Mouse (Mus musculus) limb, embryonic 15.5 days (tissue): ENCODE data around the gene Tnfrsf19. TPM values are rescaled to one million over a fixed set of nuclear protein-coding genes. Genes with fewer than 3 reads are reported as not detected.
A peak's percentile ranks its signal among the peaks of the same experiment; 100 is the strongest.

ENCODE experiments used
- ATAC-seq: fragments of 200-750 bp; cut with Nextera tagmentation; 2 replicates; pipeline ENCODE4 v1.8.0; 2017; ENCODE audit warnings: low read depth, moderate TSS enrichment; ENCODE audit not compliant: insufficient number of reproducible peaks, low FRiP score, low TSS enrichment
- H3K27ac ChIP-seq: fragments of 300-500 bp; sonication (generic); 2 replicates; pipeline ENCODE4 v1.5.1; 2015; ENCODE audit warnings: moderate library complexity, mild to moderate bottlenecking, inconsistent platforms
- H3K27me3 ChIP-seq: fragments of 300-500 bp; sonication (generic); 2 replicates; pipeline ENCODE4 v1.6.1; 2015; ENCODE audit warnings: inconsistent platforms
- H3K36me3 ChIP-seq: fragments of 300-500 bp; sonication (generic); 2 replicates; pipeline ENCODE4 v1.6.1; 2015; ENCODE audit warnings: inconsistent platforms
- H3K4me1 ChIP-seq: fragments of 300-500 bp; sonication (generic); 2 replicates; pipeline ENCODE4 v1.6.1; 2015; ENCODE audit warnings: inconsistent platforms
- H3K4me2 ChIP-seq: fragments of 300-500 bp; sonication (generic); 2 replicates; pipeline ENCODE4 v1.6.1; 2015; ENCODE audit warnings: mild to moderate bottlenecking, inconsistent platforms
- H3K4me3 ChIP-seq: fragments of 300-500 bp; sonication (generic); 2 replicates; pipeline ENCODE4 v1.5.1; 2015; ENCODE audit warnings: mild to moderate bottlenecking, inconsistent platforms
- H3K9ac ChIP-seq: fragments of 300-500 bp; sonication (generic); 2 replicates; pipeline ENCODE4 v1.6.1; 2015; ENCODE audit warnings: inconsistent platforms
- H3K9me3 ChIP-seq: fragments of 300-500 bp; sonication (generic); 2 replicates; pipeline ENCODE4 v1.6.1; 2016; ENCODE audit warnings: inconsistent platforms
- WGBS: fragments of 180-500 bp; shearing (Covaris S2); methylation state at CpG from one replicate; pipeline ENCODE4 v1.1.7; 2015; 5-methylcytosine and 5-hydroxymethylcytosine counted together
- polyA plus RNA-seq: library from polyadenylated mRNA; unstranded; fragments of >200 nt; fragmentation: Nextera tagmentation; extraction: Ambion mirVana; gene quantifications from 2 replicates; pipeline ENCODE4 v1.2.1, GENCODE M21; 2015

Tnfrsf19 gene
- 63.3 and 67.0 TPM in 2 replicates for polyA plus RNA-seq

- H3K9ac ChIP-seq, result peak within 1 kb of the TSS; percentile 37
- ATAC-seq, result peak; percentile 87
- H3K4me2 ChIP-seq, result peak within 1 kb of the TSS; percentile 80
- peak within 1 kb of the TSS; percentile 46 for H3K4me3 ChIP-seq
- H3K36me3 ChIP-seq, result no peaks in the 10 kb centered on the region
- H3K27ac ChIP-seq, result peak within 1 kb of the TSS; percentile 85
- peaks cover 18% of the 10 kb centered on the region for H3K4me1 ChIP-seq
- H3K9me3 ChIP-seq, result no peaks in the 10 kb centered on the region
- WGBS, result under 1% methylated on average over 38 of the region's 38 CpGs
- no peaks in the 10 kb centered on the region for H3K27me3 ChIP-seq
Observed at GRCm38 (mm10) chr14:61046091-61046681, at the start of gene Tnfrsf19. TSS of gene Tnfrsf19 (minus strand) at chr14:61046490.

- Histone ChIP-seq H3K27ac (no peak overlapping the region), H3K27me3 (no peaks in the 10 kb centered on the region), H3K9ac (no peak overlapping the region), H3K4me1 (no peaks in the 10 kb centered on the region), H3K9me3 (no peaks in the 10 kb centered on the region), H3K36me3 (no peaks in the 10 kb centered on the region), H3K4me2 (no peak overlapping the region), H3K4me3 (no peak overlapping the region)
- WGBS, result 72% methylated on average over 3 of the region's 3 CpGs
- ATAC-seq, result no peak
Observed at GRCm38 (mm10) chr14:61092073-61092472, 45.8 kb upstream of the Tnfrsf19 start.

- H3K27ac ChIP-seq, result no peak overlapping the region
- WGBS, result 57% methylated on average over 5 of the region's 5 CpGs
- no peak for ATAC-seq
Observed at GRCm38 (mm10) chr14:61090955-61091354, 44.7 kb upstream of the Tnfrsf19 start.

GRCm38 (mm10) chr14:61088187-61088586, 41.9 kb upstream of the Tnfrsf19 start:
- H3K27me3 ChIP-seq, result no peaks in the 10 kb centered on the region
- no peak for ATAC-seq

More at GRCm38 (mm10) chr14:61090955-61091354, 44.7 kb upstream of the Tnfrsf19 start:
- Histone ChIP-seq H3K27me3 (no peaks in the 10 kb centered on the region), H3K4me3 (no peak overlapping the region), H3K4me1 (no peaks in the 10 kb centered on the region), H3K9me3 (no peaks in the 10 kb centered on the region), H3K36me3 (no peaks in the 10 kb centered on the region), H3K9ac (no peak overlapping the region), H3K4me2 (no peak overlapping the region)

GRCm38 (mm10) chr14:61085325-61085724, 39.0 kb upstream of the Tnfrsf19 start:
- H3K36me3 ChIP-seq, result no peaks in the 10 kb centered on the region
- no peak for ATAC-seq
- H3K27ac ChIP-seq, result no peak overlapping the region
- no peak overlapping the region for H3K4me3 ChIP-seq
- H3K4me2 ChIP-seq, result no peak overlapping the region
- no peak overlapping the region for H3K9ac ChIP-seq
- no peaks in the 10 kb centered on the region for H3K4me1 ChIP-seq
- H3K27me3 ChIP-seq, result no peaks in the 10 kb centered on the region
- H3K9me3 ChIP-seq, result no peaks in the 10 kb centered on the region
- WGBS, result 50% methylated on average over 3 of the region's 3 CpGs

More at GRCm38 (mm10) chr14:61088187-61088586, 41.9 kb upstream of the Tnfrsf19 start:
- no peaks in the 10 kb centered on the region for H3K4me1 ChIP-seq
- no peak overlapping the region for H3K4me3 ChIP-seq
- no peak overlapping the region for H3K27ac ChIP-seq
- H3K9ac ChIP-seq, result no peak overlapping the region
- H3K36me3 ChIP-seq, result no peaks in the 10 kb centered on the region
- H3K4me2 ChIP-seq, result no peak overlapping the region
- no peaks in the 10 kb centered on the region for H3K9me3 ChIP-seq
- WGBS, result 62% methylated on average over 8 of the region's 8 CpGs

GRCm38 (mm10) chr14:61069555-61069954, 23.3 kb upstream of the Tnfrsf19 start:
- no peak overlapping the region for H3K27ac ChIP-seq

GRCm38 (mm10) chr14:61061729-61062128, 15.4 kb upstream of the Tnfrsf19 start:
- no peaks in the 10 kb centered on the region for H3K36me3 ChIP-seq
- H3K4me3 ChIP-seq, result no peak overlapping the region
- WGBS, result 13% methylated on average over 3 of the region's 3 CpGs
- H3K9ac ChIP-seq, result no peak overlapping the region
- no peak for ATAC-seq
- H3K4me2 ChIP-seq, result no peak overlapping the region
- H3K27me3 ChIP-seq, result no peaks in the 10 kb centered on the region; the same call in 1 of the 2 replicates
- peaks cover 14% of the 10 kb centered on the region for H3K4me1 ChIP-seq
- 0 out of 2 replicates have a peak overlapping the region, but pooled peaks have one; percentile 30 for H3K27ac ChIP-seq
- no peaks in the 10 kb centered on the region for H3K9me3 ChIP-seq

More at GRCm38 (mm10) chr14:61069555-61069954, 23.3 kb upstream of the Tnfrsf19 start:
- no peaks in the 10 kb centered on the region for H3K9me3 ChIP-seq
- 0 out of 2 replicates have a peak, but pooled peaks cover 3% of the 10 kb centered on the region for H3K4me1 ChIP-seq
- ATAC-seq, result no peak
- no peaks in the 10 kb centered on the region for H3K36me3 ChIP-seq
- 90% methylated on average over 1 of the region's 1 CpGs for WGBS
- no peak overlapping the region for H3K4me3 ChIP-seq
- no peak overlapping the region for H3K4me2 ChIP-seq
- no peaks in the 10 kb centered on the region for H3K27me3 ChIP-seq
- H3K9ac ChIP-seq, result no peak overlapping the region

GRCm38 (mm10) chr14:61059316-61059945, 13.1 kb upstream of the Tnfrsf19 start:
- Histone ChIP-seq H3K9ac (no peak overlapping the region), H3K9me3 (no peaks in the 10 kb centered on the region), H3K4me3 (no peak overlapping the region), H3K27me3 (no peaks in the 10 kb centered on the region; the same call in 1 of the 2 replicates), H3K4me2 (no peak overlapping the region), H3K36me3 (no peaks in the 10 kb centered on the region), H3K4me1 (peaks cover 24% of the 10 kb centered on the region), H3K27ac (no peak overlapping the region)
- WGBS, result 87% methylated on average over 9 of the region's 9 CpGs
- ATAC-seq, result no peak

- Histone ChIP-seq H3K4me2 (peak overlapping the region; percentile 68), H3K4me1 (peaks cover 23% of the 10 kb centered on the region), H3K27me3 (no peaks in the 10 kb centered on the region; the same call in 1 of the 2 replicates), H3K27ac (no peak overlapping the region; the same call in 1 of the 2 replicates), H3K9me3 (no peaks in the 10 kb centered on the region), H3K9ac (0 out of 2 replicates have a peak overlapping the region, but pooled peaks have one; percentile 14), H3K36me3 (no peaks in the 10 kb centered on the region), H3K4me3 (peak overlapping the region; percentile 35)
- no peak for ATAC-seq
- WGBS, result 6% methylated on average over 11 of the region's 11 CpGs
Observed at GRCm38 (mm10) chr14:61056962-61057361, 10.7 kb upstream of the Tnfrsf19 start.

GRCm38 (mm10) chr14:61056445-61056844, 10.2 kb upstream of the Tnfrsf19 start:
- Histone ChIP-seq H3K9ac (0 out of 2 replicates have a peak overlapping the region, but pooled peaks have one; percentile 14), H3K36me3 (no peaks in the 10 kb centered on the region), H3K4me1 (peaks cover 18% of the 10 kb centered on the region), H3K27ac (no peak overlapping the region; the same call in 1 of the 2 replicates), H3K27me3 (no peaks in the 10 kb centered on the region; the same call in 1 of the 2 replicates), H3K9me3 (no peaks in the 10 kb centered on the region), H3K4me2 (peak overlapping the region; percentile 68), H3K4me3 (peak overlapping the region; percentile 35)
- 1% methylated on average over 16 of the region's 16 CpGs for WGBS
- no peak for ATAC-seq

GRCm38 (mm10) chr14:61055864-61056263, 9.6 kb upstream of the Tnfrsf19 start:
- Histone ChIP-seq H3K27me3 (no peaks in the 10 kb centered on the region; the same call in 1 of the 2 replicates), H3K4me2 (peak overlapping the region; percentile 68), H3K9me3 (no peaks in the 10 kb centered on the region), H3K9ac (no peak overlapping the region), H3K4me1 (peaks cover 15% of the 10 kb centered on the region), H3K27ac (no peak overlapping the region), H3K36me3 (no peaks in the 10 kb centered on the region), H3K4me3 (peak overlapping the region; percentile 35; the same call in 1 of the 2 replicates)
- no peak for ATAC-seq
- WGBS, result 45% methylated on average over 1 of the region's 1 CpGs

GRCm38 (mm10) chr14:61052163-61052562, 5.9 kb upstream of the Tnfrsf19 start:
- no peaks in the 10 kb centered on the region for H3K36me3 ChIP-seq
- H3K4me3 ChIP-seq, result no peak overlapping the region
- no peak overlapping the region for H3K27ac ChIP-seq
- H3K4me1 ChIP-seq, result peaks cover 15% of the 10 kb centered on the region
- no peak for ATAC-seq
- H3K9ac ChIP-seq, result no peak overlapping the region
- H3K27me3 ChIP-seq, result no peaks in the 10 kb centered on the region
- no peak overlapping the region for H3K4me2 ChIP-seq
- 94% methylated on average over 3 of the region's 3 CpGs for WGBS
- H3K9me3 ChIP-seq, result no peaks in the 10 kb centered on the region
